Mouse (Mus musculus): ENCODE measurements around the gene Gm28308. TPM values are rescaled to one million over a fixed set of nuclear protein-coding genes. Genes with fewer than 3 reads are reported as not detected.

Gm28308 gene
- polyA plus RNA-seq, 1 experiment from 2014 or later: not detected

GRCm38 (mm10) chr6:52196811-52197210, 16.3 kb downstream of the Gm28308 start:
- H3K4me1 ChIP-seq: peaks cover 12% of the 10 kb centered on the region; the same call in 1 of the 2 replicates
- no peak overlapping the region for H3K9ac ChIP-seq
- H3K4me3 ChIP-seq: no peak overlapping the region
- H3K9me3 ChIP-seq: no peaks in the 10 kb centered on the region
- H3K27ac ChIP-seq (replicated peaks): no peak overlapping the region
- ATAC-seq (ENCODE audit: extremely low read depth, insufficient number of reproducible peaks, low FRiP score, low TSS enrichment): no peak
- H3K36me3 ChIP-seq: no peaks in the 10 kb centered on the region
- H3K4me2 ChIP-seq: peak overlapping the region; percentile 13; the same call in 1 of the 2 replicates
- WGBS: 3% methylated on average over 9 of the region's 9 CpGs
- peaks cover 100% of the 10 kb centered on the region for H3K27me3 ChIP-seq (replicated peaks)

GRCm38 (mm10) chr6:52194690-52195089, 18.4 kb downstream of the Gm28308 start:
- WGBS: 4% methylated on average over 10 of the region's 10 CpGs
- Histone ChIP-seq H3K27ac (replicated peaks) (no peak overlapping the region), H3K9me3 (no peaks in the 10 kb centered on the region), H3K27me3 (replicated peaks) (peaks cover 99% of the 10 kb centered on the region), H3K36me3 (no peaks in the 10 kb centered on the region), H3K4me2 (no peak overlapping the region), H3K4me1 (peaks cover 20% of the 10 kb centered on the region), H3K4me3 (no peak overlapping the region), H3K9ac (no peak overlapping the region)
- ATAC-seq (ENCODE audit: extremely low read depth, insufficient number of reproducible peaks, low FRiP score, low TSS enrichment): no peak

GRCm38 (mm10) chr6:52191860-52192550, 21.1 kb downstream of the Gm28308 start:
- no peak for ATAC-seq (ENCODE audit: extremely low read depth, insufficient number of reproducible peaks, low FRiP score, low TSS enrichment)
- 1% methylated on average over 37 of the region's 55 CpGs for WGBS
- H3K27me3 ChIP-seq (replicated peaks): peaks cover 99% of the 10 kb centered on the region

GRCm38 (mm10) chr6:52190906-52191810, 22.0 kb downstream of the Gm28308 start, which contains the start of gene Hoxa4:
TSS of gene Hoxa4 (minus strand) at chr6:52191753.
- peak within 1 kb of the TSS; percentile 67 for H3K27ac ChIP-seq (replicated peaks)
- peak within 1 kb of the TSS; percentile 80 for H3K9ac ChIP-seq
- H3K4me2 ChIP-seq: peak within 1 kb of the TSS; percentile 78
- 2% methylated on average over 79 of the region's 102 CpGs for WGBS
- H3K4me3 ChIP-seq: peak within 1 kb of the TSS; percentile 59
- no peaks in the 10 kb centered on the region for H3K9me3 ChIP-seq
- no peaks in the 10 kb centered on the region for H3K36me3 ChIP-seq
- peaks cover 99% of the 10 kb centered on the region for H3K27me3 ChIP-seq (replicated peaks)
- no peak for ATAC-seq (ENCODE audit: extremely low read depth, insufficient number of reproducible peaks, low FRiP score, low TSS enrichment)
- peaks cover 15% of the 10 kb centered on the region for H3K4me1 ChIP-seq

More at GRCm38 (mm10) chr6:52191860-52192550, 21.1 kb downstream of the Gm28308 start:
- H3K9me3 ChIP-seq: no peaks in the 10 kb centered on the region
- H3K9ac ChIP-seq: peak overlapping the region; percentile 75
- H3K4me2 ChIP-seq: peak overlapping the region; percentile 78
- peaks cover 20% of the 10 kb centered on the region for H3K4me1 ChIP-seq
- peak overlapping the region; percentile 59 for H3K4me3 ChIP-seq
- H3K27ac ChIP-seq (replicated peaks): peak overlapping the region; percentile 42
- no peaks in the 10 kb centered on the region for H3K36me3 ChIP-seq

- no peak for ATAC-seq (ENCODE audit: extremely low read depth, insufficient number of reproducible peaks, low FRiP score, low TSS enrichment)
- Histone ChIP-seq H3K27ac (replicated peaks) (peak overlapping the region; percentile 67; the same call in 1 of the 2 replicates), H3K4me2 (peak overlapping the region; percentile 78), H3K9ac (peak overlapping the region; percentile 80), H3K36me3 (no peaks in the 10 kb centered on the region), H3K4me3 (peak overlapping the region; percentile 59), H3K27me3 (replicated peaks) (peaks cover 99% of the 10 kb centered on the region), H3K4me1 (peaks cover 15% of the 10 kb centered on the region), H3K9me3 (no peaks in the 10 kb centered on the region)
- under 1% methylated on average over 23 of the region's 23 CpGs for WGBS
Observed at GRCm38 (mm10) chr6:52190410-52190809, 22.7 kb downstream of the Gm28308 start.

- no peaks in the 10 kb centered on the region for H3K9me3 ChIP-seq
- no peak for ATAC-seq (ENCODE audit: extremely low read depth, insufficient number of reproducible peaks, low FRiP score, low TSS enrichment)
- peak overlapping the region; percentile 59 for H3K4me3 ChIP-seq
- peaks cover 99% of the 10 kb centered on the region for H3K27me3 ChIP-seq (replicated peaks)
- peak overlapping the region; percentile 80 for H3K9ac ChIP-seq
- 8% methylated on average over 8 of the region's 8 CpGs for WGBS
- H3K36me3 ChIP-seq: no peaks in the 10 kb centered on the region
- peak overlapping the region; percentile 78 for H3K4me2 ChIP-seq
- peaks cover 15% of the 10 kb centered on the region for H3K4me1 ChIP-seq
- H3K27ac ChIP-seq (replicated peaks): peak overlapping the region; percentile 42
Observed at GRCm38 (mm10) chr6:52189909-52190308, 23.2 kb downstream of the Gm28308 start.

GRCm38 (mm10) chr6:52189172-52189591, 24.0 kb downstream of the Gm28308 start:
- Histone ChIP-seq H3K9me3 (no peaks in the 10 kb centered on the region), H3K4me1 (peaks cover 15% of the 10 kb centered on the region), H3K4me2 (0 out of 2 replicates have a peak overlapping the region, but pooled peaks have one; percentile 78), H3K27ac (replicated peaks) (peak overlapping the region; percentile 42), H3K27me3 (replicated peaks) (peaks cover 99% of the 10 kb centered on the region), H3K36me3 (no peaks in the 10 kb centered on the region), H3K9ac (no peak overlapping the region), H3K4me3 (no peak overlapping the region)
- 12% methylated on average over 5 of the region's 5 CpGs for WGBS
- no peak for ATAC-seq (ENCODE audit: extremely low read depth, insufficient number of reproducible peaks, low FRiP score, low TSS enrichment)

- Histone ChIP-seq H3K27ac (replicated peaks) (no peak overlapping the region), H3K4me3 (no peak overlapping the region), H3K36me3 (no peaks in the 10 kb centered on the region), H3K27me3 (replicated peaks) (peaks cover 100% of the 10 kb centered on the region), H3K9ac (no peak overlapping the region), H3K9me3 (no peaks in the 10 kb centered on the region), H3K4me2 (no peak overlapping the region), H3K4me1 (peaks cover 6% of the 10 kb centered on the region)
- ATAC-seq (ENCODE audit: extremely low read depth, insufficient number of reproducible peaks, low FRiP score, low TSS enrichment): no peak
- WGBS: 24% methylated on average over 1 of the region's 1 CpGs
Observed at GRCm38 (mm10) chr6:52186500-52186899, 26.6 kb downstream of the Gm28308 start.

- Histone ChIP-seq H3K36me3 (no peaks in the 10 kb centered on the region), H3K4me1 (no peaks in the 10 kb centered on the region), H3K27ac (replicated peaks) (no peak overlapping the region), H3K9ac (no peak overlapping the region), H3K27me3 (replicated peaks) (peaks cover 100% of the 10 kb centered on the region), H3K4me3 (no peak overlapping the region), H3K9me3 (no peaks in the 10 kb centered on the region), H3K4me2 (no peak overlapping the region)
- 12% methylated on average over 3 of the region's 3 CpGs for WGBS
- ATAC-seq (ENCODE audit: extremely low read depth, insufficient number of reproducible peaks, low FRiP score, low TSS enrichment): no peak
Observed at GRCm38 (mm10) chr6:52185834-52186233, 27.3 kb downstream of the Gm28308 start.

GRCm38 (mm10) chr6:52185222-52185621, 27.9 kb downstream of the Gm28308 start:
- WGBS: 3% methylated on average over 19 of the region's 19 CpGs
- H3K27ac ChIP-seq (replicated peaks): no peak overlapping the region
- H3K4me2 ChIP-seq: peak overlapping the region; percentile 26
- no peak overlapping the region for H3K9ac ChIP-seq
- no peak for ATAC-seq (ENCODE audit: extremely low read depth, insufficient number of reproducible peaks, low FRiP score, low TSS enrichment)
- H3K36me3 ChIP-seq: no peaks in the 10 kb centered on the region
- H3K4me1 ChIP-seq: no peaks in the 10 kb centered on the region
- H3K27me3 ChIP-seq (replicated peaks): peaks cover 100% of the 10 kb centered on the region
- no peak overlapping the region for H3K4me3 ChIP-seq
- H3K9me3 ChIP-seq: no peaks in the 10 kb centered on the region

GRCm38 (mm10) chr6:52184668-52185067, 28.5 kb downstream of the Gm28308 start:
- Histone ChIP-seq H3K27ac (replicated peaks) (no peak overlapping the region), H3K36me3 (no peaks in the 10 kb centered on the region), H3K9me3 (no peaks in the 10 kb centered on the region), H3K4me1 (no peaks in the 10 kb centered on the region), H3K27me3 (replicated peaks) (peaks cover 100% of the 10 kb centered on the region), H3K4me3 (no peak overlapping the region), H3K4me2 (peak overlapping the region; percentile 26), H3K9ac (no peak overlapping the region)
- ATAC-seq (ENCODE audit: extremely low read depth, insufficient number of reproducible peaks, low FRiP score, low TSS enrichment): no peak
- 7% methylated on average over 6 of the region's 6 CpGs for WGBS
